Mouse (Mus musculus) kidney, adult 2 months (tissue): ENCODE results near the gene Ccs. TPM values are rescaled to one million over a fixed set of nuclear protein-coding genes. Genes with fewer than 3 reads are reported as not detected.
"Not testable (repeated sequence)": the region's sequence is repeated elsewhere in the genome, so short reads cannot be mapped to it uniquely, and the experiment has no call there.

Source experiments
- DNase-seq: peaks from one replicate; pipeline ENCODE4 v3.0.0; 2021
- H3K27ac ChIP-seq: fragments of 200-500 bp; 2 replicates; pipeline ENCODE4 v1.5.1; 2012; ENCODE audit warnings: low read depth, low read length, control low read depth, inconsistent platforms; ENCODE audit not compliant: insufficient read depth
- H3K27me3 ChIP-seq: fragments of 200-500 bp; replicated peaks from 2 replicates; pipeline ENCODE4 v1.6.1; 2012; ENCODE audit warnings: mild to moderate bottlenecking, moderate library complexity, low read length, inconsistent platforms; ENCODE audit not compliant: control insufficient read depth, insufficient read depth
- H3K36me3 ChIP-seq: fragments of 200-500 bp; 2 replicates; pipeline ENCODE4 v1.6.1; 2012; ENCODE audit warnings: mild to moderate bottlenecking, moderate library complexity, low read length, inconsistent platforms; ENCODE audit not compliant: control insufficient read depth, insufficient read depth
- H3K4me1 ChIP-seq: fragments of 200-500 bp; 2 replicates; pipeline ENCODE4 v1.6.1; 2011; ENCODE audit warnings: low read length; ENCODE audit not compliant: control insufficient read depth, insufficient read depth
- H3K4me3 ChIP-seq: fragments of 200-500 bp; 2 replicates; pipeline ENCODE4 v1.5.1; 2011; ENCODE audit warnings: mild to moderate bottlenecking, low read depth, low read length, control low read depth; ENCODE audit not compliant: insufficient read depth
- CTCF ChIP-seq: fragments of 200-500 bp; conservative IDR thresholded peaks from 2 replicates; pipeline ENCODE4 v1.5.1; 2011; ENCODE audit warnings: low read depth, mild to moderate bottlenecking, control low read depth, low read length, moderate library complexity, mixed read lengths; ENCODE audit not compliant: insufficient read depth, insufficient read length
- POLR2A ChIP-seq: fragments of 200-500 bp; IDR thresholded peaks from one replicate; pipeline ENCODE4 v1.6.1; 2011; ENCODE audit warnings: low read depth, low read length, control low read depth
- WGBS: fragments of 180-500 bp; shearing (Covaris S2); methylation state at CpG from one replicate; pipeline ENCODE4 v1.1.7; 2018; 5-methylcytosine and 5-hydroxymethylcytosine counted together
- polyA plus RNA-seq: library from polyadenylated mRNA; depleted of rRNA; stranded (reverse); fragments of >200 nt; gene quantifications from 2 replicates; pipeline ENCODE4 v1.2.3, GENCODE M21; 2012; rRNA removed

Ccs gene
- polyA plus RNA-seq = 144 and 192 TPM in 2 replicates

- peaks cover 15% of the 10 kb centered on the region; the same call in 1 of the 2 replicates for H3K4me1 ChIP-seq
- TF ChIP-seq CTCF = no peak; the same call in 1 of the 2 replicates
- peak; percentile 79 for TF ChIP-seq POLR2A
- peak within 1 kb of the TSS; percentile 68 for H3K4me3 ChIP-seq
- WGBS = under 1% methylated on average over 25 of the region's 25 CpGs
- peak; percentile 99 for DNase-seq
- H3K27ac ChIP-seq = peak within 1 kb of the TSS; percentile 45
- no peaks in the 10 kb centered on the region for H3K36me3 ChIP-seq
- no peaks in the 10 kb centered on the region for H3K27me3 ChIP-seq
These were observed at the start of gene Ccs, which contains the start of gene Ccdc87 for GRCm38 (mm10) chr19:4839149-4839548. Gene Ccs, minus strand, starts transcription at chr19:4839332. Gene Ccdc87, plus strand, starts transcription at chr19:4839366.

DNA sequence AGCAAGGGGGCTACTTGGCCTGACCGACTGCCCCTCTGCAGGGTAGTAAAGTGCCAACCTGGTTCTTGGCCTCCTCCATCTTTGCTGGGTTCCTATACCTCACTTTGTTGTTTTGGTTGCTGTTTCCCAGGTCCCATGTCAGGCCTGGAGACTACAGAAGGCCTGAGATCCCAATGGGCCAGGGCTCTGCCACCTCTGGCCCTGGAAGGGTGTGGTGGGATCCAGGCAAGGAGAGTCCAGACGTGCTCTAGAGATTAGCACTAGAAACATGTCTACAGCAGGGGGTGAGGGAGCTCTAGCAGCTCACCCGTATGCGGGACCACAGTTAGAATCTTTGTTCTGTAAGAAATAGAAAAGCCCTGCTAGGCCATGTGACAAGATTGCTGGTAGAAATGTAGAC, 44.8 kb upstream of the Ccs start:
- Histone ChIP-seq H3K36me3 (no peaks in the 10 kb centered on the region), H3K4me3 (no peak overlapping the region), H3K27me3 (no peaks in the 10 kb centered on the region), H3K4me1 (no peaks in the 10 kb centered on the region), H3K27ac (no peak overlapping the region)
- 91% methylated on average over 4 of the region's 4 CpGs for WGBS
- TF ChIP-seq CTCF = no peak
- no peak for TF ChIP-seq POLR2A
- DNase-seq = no peak

- Histone ChIP-seq H3K4me3 (no peak overlapping the region), H3K27me3 (no peaks in the 10 kb centered on the region), H3K27ac (no peak overlapping the region), H3K4me1 (no peaks in the 10 kb centered on the region), H3K36me3 (no peaks in the 10 kb centered on the region)
- TF ChIP-seq CTCF (no peak), POLR2A (no peak)
- 59% methylated on average over 10 of the region's 10 CpGs for WGBS
- no peak for DNase-seq
These were observed 40.2 kb upstream of the Ccs start for GRCm38 (mm10) chr19:4879324-4879703.

DNA sequence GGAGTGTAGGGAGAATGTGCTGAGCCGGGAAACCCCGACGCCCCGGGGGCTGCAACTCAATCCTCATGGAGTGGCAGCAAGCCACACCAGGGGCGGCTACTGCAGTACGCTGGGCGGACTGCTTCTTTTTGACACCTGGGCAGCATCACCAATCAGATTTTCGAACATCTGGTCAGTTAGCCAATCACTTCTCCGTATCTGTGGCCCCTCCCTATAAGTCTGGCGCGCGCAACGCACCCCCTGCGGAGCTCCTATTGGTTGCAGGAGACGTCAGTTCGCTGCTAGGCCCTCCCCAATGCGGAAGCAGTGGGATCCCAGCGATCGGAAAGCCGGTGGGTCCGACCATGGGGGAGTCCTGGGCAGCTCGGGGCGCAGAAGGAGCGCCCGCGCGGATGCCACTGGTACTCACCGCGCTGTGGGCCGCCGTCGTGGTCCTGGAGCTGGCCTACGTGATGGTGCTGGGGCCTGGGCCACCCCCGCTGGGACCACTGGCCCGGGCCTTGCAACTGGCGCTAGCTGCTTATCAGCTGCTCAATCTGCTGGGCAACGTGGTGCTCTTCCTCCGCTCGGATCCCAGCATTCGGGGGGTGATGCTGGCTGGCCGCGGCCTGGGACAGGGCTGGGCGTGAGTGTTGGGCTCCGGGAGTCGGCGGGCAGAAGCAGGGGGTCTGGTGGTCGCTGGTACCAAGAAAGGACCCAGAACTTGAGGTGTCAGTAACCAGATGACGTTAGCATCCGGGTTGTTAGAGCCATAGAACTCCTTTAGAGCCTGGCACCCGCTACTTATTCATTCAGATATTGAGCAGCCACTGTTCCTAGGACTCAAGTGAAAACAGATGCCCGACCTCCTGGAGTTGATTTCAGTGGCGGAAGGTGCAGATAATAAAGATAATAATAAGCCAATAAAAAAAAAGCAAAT, 39.5 kb upstream of the Ccs start, which contains the start of gene Zdhhc24:
Zdhhc24 (plus strand) TSS at position 264 of the 919 bp plus-strand sequence.
- peak; percentile 98 for DNase-seq
- Histone ChIP-seq H3K4me3 (peak within 1 kb of the TSS; percentile 74), H3K4me1 (no peaks in the 10 kb centered on the region), H3K27ac (no peak within 1 kb of the TSS), H3K36me3 (no peaks in the 10 kb centered on the region), H3K27me3 (no peaks in the 10 kb centered on the region)
- WGBS = under 1% methylated on average over 52 of the region's 52 CpGs
- TF ChIP-seq CTCF (no peak), POLR2A (no peak)

GRCm38 (mm10) chr19:4877785-4878184, 38.7 kb upstream of the Ccs start, which contains the start of gene Actn3:
Gene Actn3, minus strand, starts transcription at chr19:4877909.
- 4% methylated on average over 17 of the region's 17 CpGs for WGBS
- no peak within 1 kb of the TSS for H3K27ac ChIP-seq
- TF ChIP-seq POLR2A (no peak), CTCF (no peak)
- H3K4me1 ChIP-seq = no peaks in the 10 kb centered on the region
- no peaks in the 10 kb centered on the region for H3K27me3 ChIP-seq
- H3K36me3 ChIP-seq = no peaks in the 10 kb centered on the region
- H3K4me3 ChIP-seq = peak within 1 kb of the TSS; percentile 74
- DNase-seq = peak; percentile 36

GRCm38 (mm10) chr19:4876755-4877154, 37.6 kb upstream of the Ccs start:
- DNase-seq = no peak
- WGBS = 42% methylated on average over 3 of the region's 3 CpGs
- no peak overlapping the region for H3K4me3 ChIP-seq
- TF ChIP-seq CTCF = no peak
- no peaks in the 10 kb centered on the region for H3K36me3 ChIP-seq
- no peaks in the 10 kb centered on the region for H3K4me1 ChIP-seq
- no peak overlapping the region for H3K27ac ChIP-seq
- no peaks in the 10 kb centered on the region for H3K27me3 ChIP-seq

- 39% methylated on average over 4 of the region's 4 CpGs for WGBS
- no peaks in the 10 kb centered on the region for H3K36me3 ChIP-seq
- no peak overlapping the region for H3K27ac ChIP-seq
- H3K27me3 ChIP-seq = no peaks in the 10 kb centered on the region
- TF ChIP-seq CTCF (no peak), POLR2A (no peak)
- no peaks in the 10 kb centered on the region for H3K4me1 ChIP-seq
- no peak overlapping the region for H3K4me3 ChIP-seq
- DNase-seq = no peak
These were observed 37.1 kb upstream of the Ccs start for GRCm38 (mm10) chr19:4876241-4876640.

GRCm38 (mm10) chr19:4874613-4875012, 35.5 kb upstream of the Ccs start:
- peak; percentile 12 for DNase-seq
- WGBS = 93% methylated on average over 1 of the region's 1 CpGs
- H3K27me3 ChIP-seq, H3K36me3 ChIP-seq, H3K27ac ChIP-seq, H3K4me1 ChIP-seq, H3K4me3 ChIP-seq: not testable (repeated sequence)
